25 mouse cellular contexts compared by ENCODE assay signal in genomic region chrX:77013890-77014289, GRCm38 (mm10).
"Had no signal": no experiment of that assay in that cellular context is flagged by ENCODE, and none has a peak within 500 bp of the region (broad histone marks: within the 10 kb centered on the region; RNA-seq: fewer than 3 reads in every experiment).

No protein-coding gene starts in this region.

- H3K27ac ChIP-seq: gastrocnemius, adult 2 months; heart, embryonic 10.5 days; hindbrain, embryonic 10.5 days; hindbrain, embryonic 12.5 days; hindbrain, embryonic 14.5 days; intestine, embryonic 15.5 days; limb, embryonic 13.5 days; limb, embryonic 15.5 days; liver, embryonic 12.5 days had no signal

- H3K9me3 ChIP-seq: heart, embryonic 10.5 days; heart, embryonic 12.5 days; hindbrain, embryonic 10.5 days; hindbrain, embryonic 12.5 days; intestine, embryonic 15.5 days; limb, embryonic 13.5 days; limb, embryonic 15.5 days; liver, embryonic 12.5 days had no signal

- ATAC-seq: hindbrain, embryonic 16.5 days; inflammation-experienced regulatory T-cells, adult 6 months; intestine, embryonic 15.5 days; intestine, postnatal 0 days; liver, embryonic 12.5 days had no signal

- H3K27me3 ChIP-seq: heart, embryonic 12.5 days; hindbrain, embryonic 12.5 days; intestine, embryonic 15.5 days; limb, embryonic 13.5 days; limb, embryonic 15.5 days; liver, embryonic 12.5 days had no signal

- DNase-seq: gastrocnemius, adult 2 months; gastrocnemius, postnatal 10 days; gastrocnemius, postnatal 25 days; heart, adult 18-20 months; heart, postnatal 10 days; heart, postnatal 4 days; kidney, adult 18-20 months; kidney, adult 8-10 months; kidney, postnatal 10 days; kidney, postnatal 36 days; layer of hippocampus, adult 9-11 months; layer of hippocampus, postnatal 36 days; left cerebral cortex, postnatal 4 days had no signal

- H3K9ac ChIP-seq: heart, embryonic 12.5 days; hindbrain, embryonic 12.5 days; hindbrain, embryonic 14.5 days; intestine, embryonic 15.5 days; limb, embryonic 13.5 days; limb, embryonic 15.5 days; liver, embryonic 12.5 days had no signal

- H3K4me2 ChIP-seq: heart, embryonic 12.5 days; hindbrain, embryonic 12.5 days; hindbrain, embryonic 14.5 days; intestine, embryonic 15.5 days; limb, embryonic 13.5 days; limb, embryonic 15.5 days; liver, embryonic 12.5 days had no signal

- H3K4me1 ChIP-seq: heart, embryonic 10.5 days; heart, embryonic 12.5 days; hindbrain, embryonic 10.5 days; hindbrain, embryonic 12.5 days; intestine, embryonic 15.5 days; limb, embryonic 13.5 days; limb, embryonic 15.5 days; liver, embryonic 12.5 days had no signal

- H3K36me3 ChIP-seq: heart, embryonic 10.5 days; heart, embryonic 12.5 days; hindbrain, embryonic 10.5 days; hindbrain, embryonic 12.5 days; intestine, embryonic 15.5 days; limb, embryonic 13.5 days; limb, embryonic 15.5 days; liver, embryonic 12.5 days had no signal

- H3K4me3 ChIP-seq: gastrocnemius, adult 2 months; heart, embryonic 10.5 days; heart, embryonic 12.5 days; hindbrain, embryonic 10.5 days; hindbrain, embryonic 12.5 days; intestine, embryonic 15.5 days; limb, embryonic 13.5 days; limb, embryonic 15.5 days; liver, embryonic 12.5 days had no signal
